Mouse (Mus musculus): ENCODE measurements around the gene Rab7. TPM values are rescaled to one million over a fixed set of nuclear protein-coding genes. Genes with fewer than 3 reads are reported as not detected.
A peak's percentile ranks its signal among the peaks of the same experiment; 100 is the strongest.

The Rab7 gene
- 100 to 1,000 TPM; 264 to 299 TPM for polyA plus RNA-seq (2017; shearing (Covaris generic))

- ATAC-seq, result peak; percentile 96
Observed at GRCm38 (mm10) chr6:88044577-88045405, at the start of gene Rab7. Gene Rab7, minus strand, starts transcription at chr6:88045270.

DNA sequence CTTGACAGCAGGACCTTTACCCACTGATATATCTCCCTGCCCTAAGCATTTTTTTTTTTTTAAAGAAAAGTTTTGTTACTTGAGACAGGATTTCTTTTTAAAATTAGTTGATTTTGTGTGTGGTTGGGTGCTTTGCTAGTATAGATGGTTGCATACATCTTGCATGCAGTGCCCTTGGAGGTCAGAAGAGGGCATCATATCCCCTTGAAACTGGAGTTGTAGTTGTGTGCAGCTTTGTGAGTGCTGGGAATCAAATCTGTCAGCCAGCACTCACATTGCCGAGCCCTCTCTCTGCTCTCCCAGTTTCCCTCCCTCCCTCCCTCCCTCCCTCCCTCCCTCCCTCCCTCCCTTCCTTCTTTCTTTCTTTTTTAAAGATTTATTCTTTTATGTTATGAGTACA lies 43.9 kb upstream of the Rab7 start:
- no peak for ATAC-seq

DNA sequence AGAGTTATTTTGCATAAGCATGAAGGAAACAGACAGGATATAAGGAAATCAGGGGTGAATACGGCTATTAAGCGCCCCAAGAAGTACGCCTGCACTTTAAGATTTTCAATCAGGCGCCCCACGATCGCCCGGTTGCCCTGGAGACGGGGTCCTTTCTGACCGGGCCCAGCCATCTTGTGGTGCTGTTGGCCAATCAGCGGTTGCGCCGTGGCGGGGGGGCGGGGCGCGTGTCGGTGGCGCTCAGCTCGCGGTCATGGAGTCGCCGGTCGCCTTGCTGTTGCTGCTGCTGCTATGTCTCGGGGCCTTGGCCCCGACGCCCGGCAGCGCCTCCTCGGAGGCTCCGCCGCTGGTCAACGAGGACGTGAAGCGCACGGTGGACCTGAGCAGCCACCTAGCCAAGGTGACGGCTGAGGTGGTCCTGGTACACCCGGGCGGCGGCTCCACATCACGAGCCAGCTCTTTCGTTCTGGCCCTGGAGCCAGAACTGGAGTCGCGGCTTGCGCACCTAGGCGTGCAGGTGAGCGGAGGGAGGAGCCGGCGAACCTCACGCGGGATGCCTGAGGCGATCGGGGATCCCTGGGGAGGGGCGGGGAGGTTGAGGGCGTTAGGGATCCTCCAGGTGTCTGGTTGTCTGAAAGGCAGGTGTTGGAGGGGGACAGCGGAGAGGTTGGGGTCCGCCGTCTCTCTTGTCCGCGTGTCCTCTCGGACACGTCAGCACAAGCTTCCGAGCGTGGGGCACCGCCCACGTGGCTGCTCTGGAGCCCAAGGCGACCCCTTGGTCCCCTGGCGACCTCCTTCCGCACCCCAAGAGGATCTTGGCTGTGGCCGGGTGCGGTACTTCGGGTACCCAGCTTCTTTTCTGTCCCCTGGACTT lies 39.4 kb upstream of the Rab7 start, which contains the start of gene Rpn1:
Gene Rpn1 (plus strand): TSS at position 205 of the 874 bp plus-strand sequence.
- peak; percentile 97 for ATAC-seq

DNA sequence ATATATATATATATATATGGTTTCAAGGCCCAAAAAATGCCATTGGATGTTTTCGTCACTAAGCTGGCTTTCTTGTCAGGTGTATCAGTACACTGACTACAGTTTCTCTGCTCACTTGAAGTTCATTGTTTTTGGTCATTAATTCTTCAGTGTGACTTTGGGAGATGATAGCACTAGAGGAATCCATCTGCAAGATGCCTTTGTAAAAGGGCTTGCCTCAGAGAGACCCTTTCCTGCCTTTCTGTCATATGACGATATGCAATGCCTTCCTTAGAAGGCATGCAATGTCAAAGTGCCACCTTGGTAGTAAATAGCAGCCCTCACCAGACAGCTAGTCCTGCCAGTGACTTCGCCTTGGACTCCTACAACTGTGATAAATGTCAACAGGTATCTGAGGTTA lies 38.6 kb upstream of the Rab7 start:
- ATAC-seq, result peak; percentile 14

- no peak for ATAC-seq
Observed at GRCm38 (mm10) chr6:88083095-88083494, 38.0 kb upstream of the Rab7 start.

GRCm38 (mm10) chr6:88075960-88076517 lies 31.0 kb upstream of the Rab7 start:
- ATAC-seq, result no peak

- peak; percentile 98 for ATAC-seq
Observed at GRCm38 (mm10) chr6:88074752-88075554, 29.9 kb upstream of the Rab7 start.

GRCm38 (mm10) chr6:88071216-88071615 lies 26.1 kb upstream of the Rab7 start:
- ATAC-seq, result no peak

DNA sequence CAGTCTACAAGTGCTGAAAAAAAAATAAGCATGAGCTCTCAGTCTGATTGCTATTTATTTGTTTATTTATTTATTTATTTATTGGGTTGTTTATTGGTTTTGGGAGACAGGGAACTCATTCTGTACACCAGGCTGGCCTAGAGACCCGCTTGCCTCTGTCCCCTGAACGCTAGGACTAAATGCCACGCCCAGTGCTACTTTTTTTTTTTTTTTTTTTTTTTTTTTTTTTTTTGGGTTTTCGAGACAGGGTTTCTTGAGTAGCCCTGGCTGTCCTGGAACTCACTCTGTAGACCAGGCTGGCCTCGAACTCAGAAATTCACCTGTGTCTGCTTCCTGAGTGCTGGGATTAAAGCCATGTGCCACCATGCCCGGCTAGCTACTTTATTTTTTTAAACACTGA lies 25.4 kb upstream of the Rab7 start:
- no peak for ATAC-seq

DNA sequence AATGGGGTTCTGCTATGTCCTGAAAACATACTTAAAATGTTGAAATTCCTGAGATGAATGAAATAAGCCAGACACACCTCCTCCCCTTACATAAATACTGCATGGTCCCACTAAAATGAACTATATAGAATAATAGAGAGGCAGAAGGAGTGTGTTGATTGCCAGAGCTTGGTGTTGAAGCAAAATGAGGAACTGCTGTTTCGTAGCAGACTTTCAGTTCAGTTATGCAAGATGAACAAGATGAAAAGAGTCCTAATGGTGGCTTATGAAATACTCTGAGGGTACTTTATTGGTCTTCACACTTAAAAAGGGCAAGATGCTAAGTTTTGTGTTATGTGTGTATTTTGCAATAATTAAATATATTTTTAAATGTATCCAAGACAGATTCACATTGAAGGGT lies 23.7 kb upstream of the Rab7 start:
- ATAC-seq, result no peak

- ATAC-seq, result no peak
Observed at GRCm38 (mm10) chr6:88067722-88068121, 22.7 kb upstream of the Rab7 start.

DNA sequence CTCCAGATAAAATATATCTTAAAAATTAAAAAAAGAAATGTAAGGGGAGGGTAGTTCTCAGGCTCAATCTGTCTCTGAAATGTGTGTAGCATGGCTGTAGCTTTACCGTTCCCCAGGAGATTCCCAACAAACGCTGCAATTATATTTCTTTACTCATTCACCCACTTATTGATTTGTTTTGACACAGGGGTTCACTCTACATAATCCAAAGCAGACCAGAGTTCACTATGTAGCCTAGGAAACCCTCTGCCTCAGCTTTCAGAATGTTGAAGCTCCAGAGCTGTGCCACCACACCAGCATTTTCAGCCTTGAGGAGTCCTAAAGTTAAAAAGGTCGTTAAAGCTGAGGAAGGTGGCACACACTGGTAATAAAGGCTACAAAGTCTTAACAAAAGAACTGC lies 20.9 kb upstream of the Rab7 start:
- ATAC-seq, result no peak

DNA sequence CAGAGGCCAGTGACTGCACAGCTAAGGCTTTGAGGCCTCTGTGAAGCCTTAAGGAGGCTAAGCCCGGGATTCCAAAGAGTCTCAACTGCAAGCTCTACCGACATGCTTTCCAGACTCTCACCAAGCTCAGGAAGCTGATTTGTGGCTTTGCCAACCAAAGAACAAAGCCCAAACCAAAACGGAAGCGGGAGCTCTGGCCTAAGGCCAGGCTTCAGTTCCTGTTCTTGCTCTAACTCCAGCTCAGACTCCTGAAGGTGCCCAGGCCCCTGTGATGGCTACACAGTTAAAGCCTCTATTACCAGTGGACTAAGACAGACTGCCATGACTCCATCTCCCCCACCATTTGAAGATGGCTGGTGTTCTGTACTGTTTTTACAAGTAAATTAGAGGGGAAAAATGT lies 20.0 kb upstream of the Rab7 start:
- ATAC-seq, result no peak

DNA sequence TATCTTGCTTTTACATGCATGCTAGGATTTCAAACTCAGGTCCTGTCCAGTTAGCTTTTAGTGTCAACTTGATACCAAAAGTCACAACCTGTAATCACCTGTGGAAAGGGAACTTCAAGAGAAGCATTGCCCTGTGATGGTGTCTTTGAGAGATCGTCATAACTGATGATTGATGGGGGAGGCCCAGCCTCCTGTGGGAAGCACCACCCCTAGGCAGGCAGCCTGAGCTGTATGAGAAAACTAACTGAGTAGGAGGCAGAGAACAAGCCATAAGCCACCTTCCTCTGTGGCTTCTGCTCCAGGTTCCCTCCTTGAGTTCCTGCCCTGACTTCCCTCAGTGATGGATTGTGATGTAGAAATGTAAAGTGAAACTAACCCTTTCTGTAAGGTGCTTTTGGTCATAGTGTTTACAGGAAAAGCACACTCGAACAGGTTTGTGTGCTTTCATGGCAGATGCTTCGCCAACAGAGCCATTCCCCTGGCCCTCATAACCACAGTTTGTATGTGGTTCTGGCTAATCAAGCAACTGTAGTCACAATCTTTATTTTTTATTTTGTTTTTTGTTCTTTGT lies 19.1 kb upstream of the Rab7 start:
- peak; percentile 62 for ATAC-seq

DNA sequence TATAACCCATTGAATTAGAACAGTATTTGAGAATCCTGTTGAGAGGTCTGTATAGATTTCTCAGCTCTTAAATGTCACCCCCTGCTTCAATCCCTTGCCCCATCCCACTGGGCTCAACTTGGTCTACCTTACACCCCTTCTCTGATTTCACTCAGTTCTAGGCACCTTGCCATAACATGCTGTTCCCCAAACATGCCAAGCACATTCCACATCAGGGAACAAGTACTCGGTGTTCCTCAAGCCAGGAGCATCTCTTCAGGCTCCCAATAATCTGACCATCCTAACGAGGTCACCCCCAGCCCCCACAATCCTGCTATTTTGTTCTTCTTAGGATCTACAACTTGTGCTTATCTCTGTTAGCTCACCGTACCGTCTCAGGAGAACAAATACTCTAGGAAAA lies 17.3 kb upstream of the Rab7 start:
- ATAC-seq, result no peak

DNA sequence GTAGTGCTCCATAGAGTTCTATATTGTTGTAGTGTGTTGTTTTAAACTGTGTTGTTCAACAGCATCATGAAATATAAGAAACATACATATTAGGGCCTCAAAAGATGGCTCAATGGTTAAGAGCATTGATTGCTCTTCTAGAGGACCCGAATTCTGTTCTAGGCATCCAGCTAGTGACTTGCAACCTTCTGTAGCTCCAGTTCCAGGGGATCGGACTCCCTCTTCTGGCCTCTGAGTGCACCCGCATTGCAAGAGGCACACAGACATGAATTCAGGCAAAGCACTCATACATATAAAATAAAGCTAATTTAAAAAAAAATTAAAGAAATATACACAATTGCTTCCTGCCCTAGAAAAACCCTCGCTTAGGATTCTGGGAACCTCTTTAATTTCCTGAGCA lies 16.3 kb upstream of the Rab7 start:
- no peak for ATAC-seq

GRCm38 (mm10) chr6:88060602-88061001 lies 15.5 kb upstream of the Rab7 start:
- ATAC-seq, result no peak

- ATAC-seq, result no peak
Observed at GRCm38 (mm10) chr6:88059903-88060302, 14.8 kb upstream of the Rab7 start.

DNA sequence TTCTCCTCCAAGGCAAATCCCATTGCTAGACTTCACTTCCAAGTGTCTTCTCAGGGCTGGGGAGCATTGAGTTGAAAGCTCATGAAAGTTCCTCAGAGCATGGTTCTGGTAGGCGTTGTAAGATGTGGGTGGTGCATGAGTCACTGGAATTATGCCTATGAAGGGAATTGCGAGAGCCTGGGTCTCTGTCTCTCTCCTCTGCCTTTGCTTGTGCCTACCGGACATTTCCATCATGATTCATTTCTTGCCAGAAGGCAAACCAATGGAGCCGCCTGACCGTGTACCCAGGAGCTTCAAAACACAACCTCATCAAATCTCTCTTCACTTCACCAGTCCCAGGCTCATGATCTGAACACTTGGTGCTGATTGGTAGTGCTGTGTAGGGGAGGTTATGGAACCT lies 11.8 kb upstream of the Rab7 start:
- ATAC-seq, result no peak

DNA sequence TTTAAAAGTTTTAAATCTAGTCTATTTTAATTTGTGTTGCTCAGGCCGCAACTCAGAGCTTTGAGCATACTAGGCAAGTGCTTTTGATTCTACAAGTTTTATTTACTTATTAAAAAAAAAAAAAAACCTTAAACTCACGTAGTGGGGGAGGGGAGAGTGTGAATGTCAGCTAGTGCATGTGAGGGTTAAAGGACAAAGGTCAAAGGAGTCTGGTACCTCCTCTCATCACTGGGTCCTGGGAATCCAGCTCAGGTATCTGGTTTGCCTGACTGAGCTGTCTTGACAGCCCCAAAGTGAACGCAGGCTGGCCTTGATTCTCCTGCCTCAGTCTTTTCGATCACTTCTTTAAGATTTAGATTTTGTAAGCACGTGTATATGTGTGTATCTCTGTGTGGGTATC lies 10.6 kb upstream of the Rab7 start:
- no peak for ATAC-seq

GRCm38 (mm10) chr6:88054081-88054835 lies 9.2 kb upstream of the Rab7 start:
- no peak for ATAC-seq
